Mouse (Mus musculus) CH12.LX (cell line): Measurements from ENCODE around the gene Gpr176. TPM values are rescaled to one million over a fixed set of nuclear protein-coding genes. Genes with fewer than 3 reads are reported as not detected.

Experiments used
- DNase-seq: peaks from one replicate; pipeline ENCODE4 v3.0.0-alpha.2; 2013; ENCODE audit errors: extremely low read depth
- H3K27ac ChIP-seq: 2 replicates; pipeline ENCODE4 v1.5.1; 2012; ENCODE audit warnings: low read depth, mild to moderate bottlenecking, control low read depth, moderate library complexity; ENCODE audit not compliant: insufficient read depth
- H3K27me3 ChIP-seq: replicated peaks from 2 replicates; pipeline ENCODE3; 2012; ENCODE audit warnings: inconsistent platforms
- H3K36me3 ChIP-seq, 2 experiments: replicated peaks in 1 of 2; 2 replicates each; pipeline versions ENCODE3 to v1.6.1; 2012; ENCODE audit warnings: inconsistent platforms in 1 of 2, low read length in 1 of 2, mild to moderate bottlenecking in 1 of 2, mixed read lengths in 1 of 2, moderate library complexity in 1 of 2; ENCODE audit not compliant: control insufficient read depth in 1 of 2, insufficient read depth in 1 of 2
- H3K4me1 ChIP-seq, 2 experiments: 2 replicates each; pipeline ENCODE4 v1.6.1; 2012; ENCODE audit warnings: inconsistent platforms in 1 of 2, moderate library complexity in 1 of 2; ENCODE audit not compliant: insufficient read depth in 2 of 2, control insufficient read depth in 1 of 2
- H3K4me2 ChIP-seq: 2 replicates; pipeline ENCODE4 v1.6.1; 2012; ENCODE audit warnings: low read depth, mild to moderate bottlenecking, control low read depth; ENCODE audit not compliant: poor library complexity, insufficient read depth, severe bottlenecking
- H3K4me3 ChIP-seq, 3 experiments: fragments of 150-350 bp in 1 of 3; sonication (generic) in 1 of 3; replicated peaks in 1 of 3; 2 replicates each; pipeline versions ENCODE3 to v1.5.1; 2011 to 2012; ENCODE audit warnings: low read depth in 2 of 3, low read length in 2 of 3, mild to moderate bottlenecking in 2 of 3, moderate library complexity in 2 of 3, control low read depth in 1 of 3, improper control_type of control experiment in 1 of 3, inconsistent platforms in 1 of 3, mixed read lengths in 1 of 3; ENCODE audit not compliant: poor library complexity in 1 of 3
- H3K79me2 ChIP-seq: replicated peaks from 2 replicates; pipeline ENCODE4 v1.6.1; 2012; ENCODE audit warnings: mild to moderate bottlenecking, moderate library complexity; ENCODE audit not compliant: control insufficient read depth, poor library complexity, insufficient read depth, severe bottlenecking; ENCODE audit errors: extremely low read depth
- H3K9ac ChIP-seq: 2 replicates; pipeline ENCODE4 v1.6.1; 2012; ENCODE audit warnings: low read depth, mild to moderate bottlenecking, control low read depth, moderate library complexity; ENCODE audit not compliant: insufficient read depth
- H3K9me3 ChIP-seq: replicated peaks from 2 replicates; pipeline ENCODE3; 2012; ENCODE audit warnings: low read length, inconsistent platforms, mixed read lengths
- BHLHE40 ChIP-seq: IDR thresholded peaks from 2 replicates; pipeline ENCODE4 v1.6.1; 2011; ENCODE audit warnings: mild to moderate bottlenecking, low read depth, low read length, improper control_type of control experiment
- CHD1 ChIP-seq: IDR thresholded peaks from 2 replicates; pipeline ENCODE4 v1.6.1; 2012; ENCODE audit warnings: low read depth, low read length, improper control_type of control experiment, inconsistent platforms
- CTCF ChIP-seq, 2 experiments: IDR thresholded peaks in 1 of 2; conservative IDR thresholded peaks in 1 of 2; 2 replicates each; pipeline ENCODE4 v1.5.1; 2011 to 2012; ENCODE audit warnings: low read depth in 2 of 2, low read length in 2 of 2, improper control_type of control experiment in 1 of 2, inconsistent platforms in 1 of 2, mild to moderate bottlenecking in 1 of 2, moderate library complexity in 1 of 2
- GABPA ChIP-seq: IDR thresholded peaks from 2 replicates; pipeline ENCODE4 v1.6.1; 2012; ENCODE audit warnings: low read depth, low read length, improper control_type of control experiment, inconsistent platforms; ENCODE audit not compliant: insufficient replicate concordance
- HCFC1 ChIP-seq: IDR thresholded peaks from 2 replicates; pipeline ENCODE4 v1.6.1; 2012; ENCODE audit warnings: low read depth, mild to moderate bottlenecking, inconsistent platforms, low read length, improper control_type of control experiment
- IRF4 ChIP-seq: IDR thresholded peaks from 2 replicates; pipeline ENCODE4 v1.6.1; 2014; ENCODE audit warnings: low read depth, mild to moderate bottlenecking, inconsistent platforms, low read length, improper control_type of control experiment
- JUN ChIP-seq: IDR thresholded peaks from 2 replicates; pipeline ENCODE4 v1.6.1; 2011; ENCODE audit warnings: low read depth, mild to moderate bottlenecking, low read length, improper control_type of control experiment, moderate library complexity; ENCODE audit not compliant: insufficient read depth
- KAT2A ChIP-seq: IDR thresholded peaks from 2 replicates; pipeline ENCODE4 v1.6.1; 2012; ENCODE audit warnings: low read length, improper control_type of control experiment, inconsistent platforms; ENCODE audit not compliant: insufficient replicate concordance
- MAZ ChIP-seq: IDR thresholded peaks from 2 replicates; pipeline ENCODE4 v1.6.1; 2012; ENCODE audit warnings: low read depth, mild to moderate bottlenecking, inconsistent platforms, low read length, improper control_type of control experiment, moderate library complexity
- NRF1 ChIP-seq: IDR thresholded peaks from 2 replicates; pipeline ENCODE4 v1.6.1; 2014; ENCODE audit warnings: low read depth, mild to moderate bottlenecking, inconsistent platforms, low read length, improper control_type of control experiment, moderate library complexity
- PAX5 ChIP-seq: IDR thresholded peaks from 2 replicates; pipeline ENCODE4 v1.6.1; 2012; ENCODE audit warnings: low read length, inconsistent platforms, mixed read lengths
- POLR2AphosphoS2 ChIP-seq: IDR thresholded peaks from 2 replicates; pipeline ENCODE4 v1.6.1; 2011; ENCODE audit warnings: low read depth, low read length, improper control_type of control experiment
- SMC3 ChIP-seq: IDR thresholded peaks from 2 replicates; pipeline ENCODE4 v1.6.1; 2011; ENCODE audit warnings: low read depth, low read length, improper control_type of control experiment
- TCF12 ChIP-seq: IDR thresholded peaks from 2 replicates; pipeline ENCODE4 v1.6.1; 2014; ENCODE audit warnings: low read depth, mild to moderate bottlenecking, inconsistent platforms, low read length, improper control_type of control experiment
- UBTF ChIP-seq: IDR thresholded peaks from 2 replicates; pipeline ENCODE4 v1.6.1; 2012; ENCODE audit warnings: low read depth, mild to moderate bottlenecking, inconsistent platforms, low read length, improper control_type of control experiment, moderate library complexity
- USF1 ChIP-seq: IDR thresholded peaks from 2 replicates; pipeline ENCODE4 v1.6.1; 2014; ENCODE audit warnings: low read depth, mild to moderate bottlenecking, inconsistent platforms, low read length, improper control_type of control experiment
- ZKSCAN1 ChIP-seq: IDR thresholded peaks from 2 replicates; pipeline ENCODE4 v1.6.1; 2012; ENCODE audit warnings: low read depth, inconsistent platforms, low read length, improper control_type of control experiment, borderline replicate concordance
- ZMIZ1 ChIP-seq: IDR thresholded peaks from 2 replicates; pipeline ENCODE4 v1.6.1; 2012; ENCODE audit warnings: low read depth, mild to moderate bottlenecking, inconsistent platforms, low read length, improper control_type of control experiment
- ZNF384 ChIP-seq: IDR thresholded peaks from 2 replicates; pipeline ENCODE4 v1.6.1; 2012; ENCODE audit warnings: low read depth, low read length, improper control_type of control experiment, inconsistent platforms
- dilution Hi-C: fragments of 300-500 bp; cut with MboI; formaldehyde crosslinking; loops from 2 replicates; pipeline ENCODE4 v1.14.3; 2020; ENCODE audit warnings: low sequenced_read_pairs; ENCODE audit not compliant: extremely low pct_unique_long_range_greater_than_20kb, extremely low pct_ligation_motif_present
- in situ Hi-C: fragments of 300-500 bp; cut with MboI; formaldehyde crosslinking; loops from 3 replicates; pipeline ENCODE4 v1.14.3; 2019; ENCODE audit warnings: low sequenced_read_pairs, low pct_ligation_motif_present, low pct_unique_long_range_greater_than_20kb, mixed read lengths
- polyA plus RNA-seq: library from polyadenylated mRNA; unstranded; fragments of >175 nt; gene quantifications from 2 replicates; pipeline ENCODE4 v1.2.1, GENCODE M21; 2012; ENCODE audit warnings: low read depth; ENCODE audit not compliant: insufficient read length
- total RNA-seq, 2 experiments: library from RNA; depleted of rRNA; stranded (reverse); fragments of 300-350 nt in 1 of 2; fragments of >200 nt in 1 of 2; gene quantifications; 2 replicates each; pipeline ENCODE4 v1.2.3; 2012 to 2014

Gene Gpr176
- total and polyA plus RNA-seq, 3 experiments, result not detected

DNA sequence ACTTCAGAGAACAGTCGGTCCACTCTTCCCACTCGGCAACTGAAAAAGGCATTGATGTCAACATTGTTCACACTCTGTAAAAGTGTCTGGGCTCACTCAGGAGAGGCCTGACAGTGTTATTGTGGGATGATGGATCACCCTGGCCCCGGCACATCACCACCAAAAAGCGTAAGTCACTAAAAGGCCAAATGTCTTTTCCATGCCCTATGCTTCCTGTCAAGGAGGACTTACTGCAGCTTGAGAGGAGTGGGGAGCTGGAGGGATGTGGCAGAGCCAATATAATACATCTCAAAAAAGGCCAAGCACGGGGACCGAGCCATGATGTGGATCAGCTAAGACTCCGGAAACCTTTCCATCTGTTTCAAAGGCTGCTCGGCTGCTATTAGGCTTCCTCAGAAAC lies 118.7 kb downstream of the Gpr176 start:
- H3K9me3 ChIP-seq, result peaks cover 5% of the 10 kb centered on the region
- TF ChIP-seq POLR2AphosphoS2 (no peak), TCF12 (no peak), PAX5 (no peak), JUN (no peak), GABPA (no peak), KAT2A (no peak), NRF1 (no peak), BHLHE40 (no peak), ZMIZ1 (no peak), UBTF (no peak), MAZ (no peak), CTCF (conservative IDR thresholded peaks at IDR 0.05 in 1 of 2, IDR thresholded peaks at IDR 0.05 in 1 of 2; ENCODE audit: low read depth in 2 of 2, low read length in 2 of 2) (no peak), CHD1 (no peak), HCFC1 (no peak), USF1 (no peak)
- TF ChIP-seq, all 38 proteins: peak for 0
- Histone ChIP-seq H3K27ac (no peak overlapping the region), H3K9ac (no peak overlapping the region), H3K4me2 (no peak overlapping the region), H3K4me3 (no peak overlapping the region), H3K4me1 (peaks cover 1 to 14% of the 10 kb centered on the region in 2 experiments; a peak in 3 of 4 replicates), H3K27me3 (no peaks in the 10 kb centered on the region), H3K79me2 (no peaks in the 10 kb centered on the region), H3K36me3 (no peaks in the 10 kb centered on the region)
- dilution Hi-C loops (no loop called here), in situ Hi-C loops (no loop called here)
- DNase-seq, result no peak

DNA sequence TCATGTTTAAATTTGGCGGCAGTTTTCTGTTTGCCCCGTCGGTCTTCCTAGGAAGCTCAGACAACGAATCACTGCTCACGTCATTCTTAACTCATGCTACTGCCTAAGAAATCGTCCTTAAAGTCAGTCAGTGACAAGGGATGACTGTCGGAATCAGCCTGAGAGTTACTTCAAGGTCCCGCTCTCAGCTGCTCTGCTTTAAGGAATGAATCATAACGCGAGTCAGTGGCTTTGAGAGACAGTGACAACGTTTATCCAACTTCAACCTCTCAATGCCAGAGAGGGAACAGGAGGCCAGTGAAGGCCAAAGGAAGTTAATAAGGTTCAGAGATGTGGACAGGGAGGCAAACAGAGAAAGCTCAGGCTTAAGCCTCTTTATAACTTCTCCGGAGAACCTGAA lies 124.3 kb downstream of the Gpr176 start:
- H3K27me3 ChIP-seq, result no peaks in the 10 kb centered on the region
- H3K79me2 ChIP-seq, result no peaks in the 10 kb centered on the region
- no peak overlapping the region for H3K4me3 ChIP-seq
- dilution Hi-C loops, result no loop called here
- no peak for TF ChIP-seq IRF4
- no peak for TF ChIP-seq ZNF384
- no peak for TF ChIP-seq ZKSCAN1
- TF ChIP-seq JUN, result no peak
- no peak for TF ChIP-seq ZMIZ1
- no peak for TF ChIP-seq SMC3
- H3K9me3 ChIP-seq, result peaks cover 3% of the 10 kb centered on the region
- in situ Hi-C loops, result loop anchor here (25.0 kb wide), 1 partner anchor 337 kb away; no protein-coding TSS in a partner anchor
- peaks cover 6 to 26% of the 10 kb centered on the region in 2 experiments; a peak in 3 of 4 replicates for H3K4me1 ChIP-seq
- no peaks in the 10 kb centered on the region for H3K36me3 ChIP-seq
- no peak for DNase-seq
- no peak overlapping the region for H3K4me2 ChIP-seq
- no peak overlapping the region for H3K9ac ChIP-seq
- H3K27ac ChIP-seq, result no peak overlapping the region
